Mouse (Mus musculus): ENCODE results near the gene Gdap1l1.

DNA sequence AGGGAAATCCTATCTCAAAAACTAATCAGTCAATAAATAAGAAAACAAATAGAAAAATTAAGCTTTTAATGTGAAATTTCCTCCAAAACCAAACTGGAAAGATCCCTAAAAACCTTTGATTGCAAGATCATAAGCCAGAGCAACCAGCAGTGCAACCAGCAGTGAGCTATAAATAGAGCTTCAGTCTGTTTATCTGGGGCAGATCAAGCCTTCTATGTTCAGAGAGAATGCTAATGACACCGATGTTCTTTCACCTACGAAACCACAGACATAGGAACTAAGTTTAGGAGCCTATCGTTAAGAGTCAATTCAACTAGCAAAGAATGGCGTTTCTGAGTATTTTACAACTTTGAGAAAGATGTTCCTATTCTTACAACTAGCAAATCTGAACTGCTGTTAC, 26.4 kb upstream of the Gdap1l1 start:
- TF ChIP-seq CTCF (IDR thresholded peaks at IDR 0.05) (no peak), POLR2A (IDR thresholded peaks at IDR 0.05; ENCODE audit: insufficient read depth, low read depth, low read length) (no peak), EP300 (IDR thresholded peaks at IDR 0.05; ENCODE audit: insufficient read depth, low read depth, low read length) (no peak)

All from heart, adult 2 months (tissue).